Mouse (Mus musculus) limb, embryonic 10.5 days (tissue): ENCODE data around the gene Stkld1. TPM values are rescaled to one million over a fixed set of nuclear protein-coding genes. Genes with fewer than 3 reads are reported as not detected.

Experiments used
- DNase-seq: peaks from one replicate; pipeline ENCODE4 v3.0.0-alpha.2; 2017; ENCODE audit warnings: low spot score
- H3K27ac ChIP-seq: fragments of 300-500 bp; sonication (generic); 2 replicates; pipeline ENCODE4 v1.5.1; 2016; ENCODE audit warnings: mild to moderate bottlenecking
- H3K27me3 ChIP-seq: fragments of 300-500 bp; sonication (generic); 2 replicates; pipeline ENCODE4 v1.6.1; 2016; ENCODE audit warnings: low read depth, mild to moderate bottlenecking; ENCODE audit not compliant: poor library complexity, severe bottlenecking
- H3K36me3 ChIP-seq: fragments of 300-500 bp; sonication (generic); 2 replicates; pipeline ENCODE4 v1.6.1; 2016; ENCODE audit warnings: mild to moderate bottlenecking, moderate library complexity
- H3K4me1 ChIP-seq: fragments of 300-500 bp; sonication (generic); 2 replicates; pipeline ENCODE4 v1.6.1; 2016
- H3K4me3 ChIP-seq: fragments of 300-500 bp; sonication (generic); 2 replicates; pipeline ENCODE4 v1.5.1; 2016; ENCODE audit warnings: mild to moderate bottlenecking, moderate library complexity
- H3K9me3 ChIP-seq: fragments of 300-500 bp; sonication (generic); replicated peaks from 2 replicates; pipeline ENCODE4 v1.6.1; 2016; ENCODE audit warnings: mild to moderate bottlenecking
- WGBS: fragments of 180-500 bp; shearing (Covaris S2); methylation state at CpG from one replicate; pipeline ENCODE4 v1.1.7; 2016; 5-methylcytosine and 5-hydroxymethylcytosine counted together
- polyA plus RNA-seq: library from polyadenylated mRNA; unstranded; fragments of >200 nt; fragmentation: Nextera tagmentation; extraction: Ambion mirVana; gene quantifications from 2 replicates; pipeline ENCODE4 v1.2.1, GENCODE M21; 2016

Gene Stkld1
- polyA plus RNA-seq, 1 experiment from 2014 or later = 0.06 TPM

- Histone ChIP-seq H3K27ac (no peak overlapping the region), H3K36me3 (peaks cover 98% of the 10 kb centered on the region), H3K27me3 (no peaks in the 10 kb centered on the region), H3K9me3 (no peaks in the 10 kb centered on the region), H3K4me3 (no peak overlapping the region), H3K4me1 (peaks cover 18% of the 10 kb centered on the region)
- WGBS = 84% methylated on average over 9 of the region's 9 CpGs
- no peak for DNase-seq
Measured at GRCm38 (mm10) chr2:26921784-26922183, 12.1 kb upstream of the Stkld1 start.

- H3K36me3 ChIP-seq = peaks cover 90% of the 10 kb centered on the region
- no peak overlapping the region for H3K27ac ChIP-seq
- H3K9me3 ChIP-seq = no peaks in the 10 kb centered on the region
- 92% methylated on average over 6 of the region's 6 CpGs for WGBS
- H3K27me3 ChIP-seq = no peaks in the 10 kb centered on the region
- DNase-seq = no peak
- peaks cover 32% of the 10 kb centered on the region for H3K4me1 ChIP-seq
- no peak overlapping the region for H3K4me3 ChIP-seq
Measured at GRCm38 (mm10) chr2:26927745-26928476, 5.9 kb upstream of the Stkld1 start.

GRCm38 (mm10) chr2:26930390-26930789 is 3.5 kb upstream of the Stkld1 start:
- WGBS = 57% methylated on average over 1 of the region's 1 CpGs

GRCm38 (mm10) chr2:26932473-26933303 is 1.2 kb upstream of the Stkld1 start:
- H3K36me3 ChIP-seq = peaks cover 45% of the 10 kb centered on the region
- no peak for DNase-seq
- H3K27ac ChIP-seq = peak overlapping the region; percentile 99
- no peaks in the 10 kb centered on the region for H3K27me3 ChIP-seq
- 3% methylated on average over 49 of the region's 49 CpGs for WGBS
- peaks cover 43% of the 10 kb centered on the region for H3K4me1 ChIP-seq
- no peaks in the 10 kb centered on the region for H3K9me3 ChIP-seq
- H3K4me3 ChIP-seq = peak overlapping the region; percentile 100

More at GRCm38 (mm10) chr2:26930390-26930789, 3.5 kb upstream of the Stkld1 start:
- Histone ChIP-seq H3K27me3 (no peaks in the 10 kb centered on the region), H3K4me1 (peaks cover 43% of the 10 kb centered on the region), H3K4me3 (peak overlapping the region; percentile 18; the same call in 1 of the 2 replicates), H3K36me3 (peaks cover 68% of the 10 kb centered on the region), H3K27ac (no peak overlapping the region), H3K9me3 (no peaks in the 10 kb centered on the region)
- DNase-seq = no peak

GRCm38 (mm10) chr2:26935286-26935685 is 1.4 kb downstream of the Stkld1 start:
- Histone ChIP-seq H3K4me1 (peaks cover 37% of the 10 kb centered on the region), H3K36me3 (peaks cover 19% of the 10 kb centered on the region), H3K27me3 (no peaks in the 10 kb centered on the region), H3K27ac (no peak overlapping the region), H3K4me3 (no peak overlapping the region), H3K9me3 (no peaks in the 10 kb centered on the region)
- WGBS = 88% methylated on average over 2 of the region's 2 CpGs
- DNase-seq = no peak

- no peak for DNase-seq
- Histone ChIP-seq H3K27me3 (no peaks in the 10 kb centered on the region), H3K9me3 (no peaks in the 10 kb centered on the region), H3K4me3 (no peak overlapping the region), H3K27ac (no peak overlapping the region), H3K4me1 (peaks cover 26% of the 10 kb centered on the region), H3K36me3 (peaks cover 7% of the 10 kb centered on the region)
- WGBS = 70% methylated on average over 1 of the region's 1 CpGs
Measured at GRCm38 (mm10) chr2:26936425-26936824, 2.6 kb downstream of the Stkld1 start.

- Histone ChIP-seq H3K4me3 (no peak overlapping the region), H3K4me1 (no peaks in the 10 kb centered on the region), H3K27me3 (no peaks in the 10 kb centered on the region), H3K9me3 (no peaks in the 10 kb centered on the region), H3K27ac (no peak overlapping the region), H3K36me3 (peaks cover 1% of the 10 kb centered on the region; the same call in 1 of the 2 replicates)
- DNase-seq = no peak
- WGBS = 49% methylated on average over 5 of the region's 5 CpGs
Measured at GRCm38 (mm10) chr2:26941539-26941938, 7.7 kb downstream of the Stkld1 start.

GRCm38 (mm10) chr2:26943253-26943652 is 9.4 kb downstream of the Stkld1 start:
- no peak for DNase-seq
- Histone ChIP-seq H3K36me3 (peaks cover 14% of the 10 kb centered on the region), H3K4me1 (no peaks in the 10 kb centered on the region), H3K27ac (no peak overlapping the region), H3K4me3 (no peak overlapping the region), H3K27me3 (no peaks in the 10 kb centered on the region), H3K9me3 (no peaks in the 10 kb centered on the region)
- 88% methylated on average over 3 of the region's 3 CpGs for WGBS

- peaks cover 84% of the 10 kb centered on the region for H3K36me3 ChIP-seq
- no peak overlapping the region for H3K4me3 ChIP-seq
- WGBS = 94% methylated on average over 2 of the region's 2 CpGs
- no peak for DNase-seq
- H3K4me1 ChIP-seq = no peaks in the 10 kb centered on the region
- H3K27me3 ChIP-seq = no peaks in the 10 kb centered on the region
- H3K9me3 ChIP-seq = no peaks in the 10 kb centered on the region
- no peak overlapping the region for H3K27ac ChIP-seq
Measured at GRCm38 (mm10) chr2:26950411-26950810, 16.6 kb downstream of the Stkld1 start.

- Histone ChIP-seq H3K36me3 (peaks cover 94% of the 10 kb centered on the region), H3K9me3 (no peaks in the 10 kb centered on the region)
Measured at GRCm38 (mm10) chr2:26951346-26951905, 17.6 kb downstream of the Stkld1 start.

GRCm38 (mm10) chr2:26952193-26952592 is 18.3 kb downstream of the Stkld1 start:
- Histone ChIP-seq H3K27ac (no peak overlapping the region), H3K4me3 (no peak overlapping the region), H3K4me1 (no peaks in the 10 kb centered on the region), H3K27me3 (no peaks in the 10 kb centered on the region), H3K9me3 (no peaks in the 10 kb centered on the region), H3K36me3 (peaks cover 94% of the 10 kb centered on the region)
- 93% methylated on average over 4 of the region's 4 CpGs for WGBS
- no peak for DNase-seq

More at GRCm38 (mm10) chr2:26951346-26951905, 17.6 kb downstream of the Stkld1 start:
- 91% methylated on average over 8 of the region's 8 CpGs for WGBS
- no peak overlapping the region for H3K4me3 ChIP-seq
- DNase-seq = no peak
- no peak overlapping the region for H3K27ac ChIP-seq
- no peaks in the 10 kb centered on the region for H3K4me1 ChIP-seq
- no peaks in the 10 kb centered on the region for H3K27me3 ChIP-seq

- no peaks in the 10 kb centered on the region for H3K9me3 ChIP-seq
- no peak overlapping the region for H3K27ac ChIP-seq
- no peaks in the 10 kb centered on the region for H3K27me3 ChIP-seq
- H3K36me3 ChIP-seq = peaks cover 99% of the 10 kb centered on the region
- no peak overlapping the region for H3K4me3 ChIP-seq
- H3K4me1 ChIP-seq = no peaks in the 10 kb centered on the region
- no peak for DNase-seq
- 81% methylated on average over 8 of the region's 8 CpGs for WGBS
Measured at GRCm38 (mm10) chr2:26952866-26953265, 19.0 kb downstream of the Stkld1 start.
